Mouse (Mus musculus) heart, embryonic 12.5 days (tissue): ENCODE results near the gene Mmp21. TPM values are rescaled to one million over a fixed set of nuclear protein-coding genes. Genes with fewer than 3 reads are reported as not detected.

Source experiments
- polyA plus RNA-seq: library from polyadenylated mRNA; unstranded; fragments of >200 nt; fragmentation: Nextera tagmentation; extraction: Ambion mirVana; gene quantifications from 2 replicates; pipeline ENCODE4 v1.2.1, GENCODE M21; 2016

Gene Mmp21
- polyA plus RNA-seq, 1 experiment from 2014 or later, result 0.09 TPM

Other genes with a start within 250 kb of the Mmp21 start
- not detected in 2 replicates for gene Tex36, start 77.9 kb downstream of the Mmp21 start, polyA plus RNA-seq
- gene Edrf1, start 42.5 kb downstream of the Mmp21 start, polyA plus RNA-seq, result 14.9 and 16.3 TPM in 2 replicates
- gene Bccip, start 29.3 kb upstream of the Mmp21 start, polyA plus RNA-seq, result 92.1 and 95.2 TPM in 2 replicates
- gene Uros, start 30.0 kb upstream of the Mmp21 start, polyA plus RNA-seq, result 34.6 and 37.5 TPM in 2 replicates
- 0.37 TPM in 1 of 2 replicates, not detected in the other for gene Fank1, start 96.8 kb upstream of the Mmp21 start, polyA plus RNA-seq
- gene Dhx32, start 102.7 kb upstream of the Mmp21 start, polyA plus RNA-seq, result 30.5 and 31.9 TPM in 2 replicates